Mouse (Mus musculus) retina, embryonic 14.5 days (tissue): ENCODE results near the gene Rgl1.
A peak's percentile ranks its signal among the peaks of the same experiment; 100 is the strongest.

Source experiments
- DNase-seq: peaks from one replicate; pipeline ENCODE4 v3.0.0-alpha.2; 2015; ENCODE audit warnings: low spot score

Gene Rgl1

DNA sequence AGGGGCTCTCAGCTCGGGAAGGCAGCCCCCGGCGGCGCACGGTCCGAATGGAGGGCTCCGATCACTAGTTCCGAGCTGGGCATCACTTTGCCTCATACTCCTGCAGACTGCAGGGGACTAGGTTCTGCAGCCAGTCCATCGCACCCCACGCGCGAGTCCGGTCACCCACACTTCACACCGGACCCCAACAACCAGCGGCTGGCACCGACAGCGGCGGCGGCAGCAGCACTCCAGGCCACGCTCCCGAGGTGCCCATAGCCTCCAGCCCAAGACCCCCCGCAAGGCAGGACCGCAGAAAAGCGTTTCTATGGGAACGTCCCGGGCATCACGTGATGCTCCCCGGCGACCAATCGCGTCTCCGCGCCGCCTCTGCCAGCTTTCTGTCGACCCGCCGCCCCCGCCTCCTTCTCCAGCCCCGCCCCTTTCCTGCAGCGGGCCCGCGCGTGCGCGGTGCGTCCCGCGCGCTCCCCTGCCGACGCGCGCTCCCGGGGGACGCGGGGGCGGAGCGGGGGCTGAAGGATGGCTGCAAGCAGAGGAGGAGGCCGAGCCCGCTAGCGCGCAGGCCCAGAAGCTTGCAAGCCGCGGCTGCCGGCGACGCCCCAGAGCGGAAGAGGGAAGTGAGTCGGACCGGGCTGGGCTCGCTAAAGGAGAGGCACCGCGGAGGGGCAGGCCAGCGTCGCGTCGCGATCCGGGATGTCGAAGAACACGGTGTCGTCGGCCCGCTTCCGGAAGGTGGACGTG, at the start of gene Rgl1, which contains the start of gene Arpc5:
TSS of gene Rgl1 (minus strand) at position 320 of the 741 bp plus-strand sequence.
TSS of gene Arpc5 (plus strand) at position 511 of the 741 bp plus-strand sequence.
- DNase-seq: peak; percentile 96

DNA sequence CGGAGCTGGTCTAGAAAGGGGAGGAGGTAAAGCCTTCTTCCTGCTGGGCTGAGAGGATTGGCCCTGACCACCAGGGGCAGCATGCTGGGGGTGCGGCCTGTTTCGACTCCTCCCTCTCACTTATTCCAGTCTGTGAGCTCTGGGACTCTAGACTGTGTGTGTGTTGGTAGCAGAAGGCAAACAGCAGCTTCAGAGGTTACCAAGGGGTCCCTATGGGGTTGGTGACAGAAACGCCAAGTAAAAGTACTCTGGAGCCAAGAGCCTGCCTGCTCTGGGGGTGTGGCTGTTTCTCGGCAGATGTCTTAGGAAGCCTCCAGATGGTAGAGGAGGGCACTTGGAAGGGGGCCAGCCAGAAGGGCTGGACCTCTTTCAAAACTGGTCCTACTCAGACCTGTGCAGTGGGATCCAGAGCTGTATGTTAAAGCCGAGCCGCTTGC, 49.1 kb upstream of the Rgl1 start:
- DNase-seq: peak; percentile 76

DNA sequence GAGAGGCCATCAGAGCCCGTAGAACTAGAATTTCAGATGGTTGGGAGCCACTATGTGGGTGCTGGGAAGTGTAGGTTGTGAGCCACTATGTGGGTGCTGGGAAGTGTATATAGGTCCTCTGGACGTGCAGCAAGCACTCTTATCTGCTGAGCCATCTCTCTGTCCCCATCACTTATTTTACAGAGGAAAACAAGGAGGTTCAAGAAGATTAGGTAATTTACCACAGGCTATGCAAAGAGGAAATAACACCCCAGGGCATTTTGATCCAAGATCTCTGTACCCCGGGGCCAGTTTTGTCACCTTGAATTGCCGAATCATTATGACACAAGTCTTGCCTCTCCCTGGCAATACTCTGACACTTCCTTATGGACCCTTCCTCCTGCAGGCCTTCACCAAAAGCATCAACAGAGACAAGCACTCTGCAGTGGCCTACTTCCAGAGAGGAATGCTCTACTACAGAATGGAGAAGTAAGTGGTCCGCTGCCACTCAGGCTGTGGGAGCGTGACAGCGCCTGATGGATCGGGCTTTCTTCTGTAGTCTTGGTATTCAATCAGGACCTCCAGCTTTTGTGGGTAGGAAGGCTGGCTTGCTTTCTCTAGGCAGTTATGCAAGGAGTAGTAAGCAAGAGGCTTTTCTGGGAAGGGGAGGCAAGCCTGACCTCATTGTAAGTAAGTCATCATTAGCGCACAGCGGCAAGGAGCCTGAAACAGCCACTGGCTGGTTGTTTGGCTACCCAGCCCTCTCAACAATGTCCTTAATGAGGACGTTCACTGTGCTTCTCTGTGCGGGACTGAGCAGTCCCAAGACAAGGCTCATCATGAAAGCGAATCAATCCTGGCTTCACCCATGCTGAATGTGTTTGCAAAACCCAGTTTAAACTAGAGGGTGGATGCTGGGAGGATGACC, 44.6 kb upstream of the Rgl1 start:
- DNase-seq: peak; percentile 68

DNA sequence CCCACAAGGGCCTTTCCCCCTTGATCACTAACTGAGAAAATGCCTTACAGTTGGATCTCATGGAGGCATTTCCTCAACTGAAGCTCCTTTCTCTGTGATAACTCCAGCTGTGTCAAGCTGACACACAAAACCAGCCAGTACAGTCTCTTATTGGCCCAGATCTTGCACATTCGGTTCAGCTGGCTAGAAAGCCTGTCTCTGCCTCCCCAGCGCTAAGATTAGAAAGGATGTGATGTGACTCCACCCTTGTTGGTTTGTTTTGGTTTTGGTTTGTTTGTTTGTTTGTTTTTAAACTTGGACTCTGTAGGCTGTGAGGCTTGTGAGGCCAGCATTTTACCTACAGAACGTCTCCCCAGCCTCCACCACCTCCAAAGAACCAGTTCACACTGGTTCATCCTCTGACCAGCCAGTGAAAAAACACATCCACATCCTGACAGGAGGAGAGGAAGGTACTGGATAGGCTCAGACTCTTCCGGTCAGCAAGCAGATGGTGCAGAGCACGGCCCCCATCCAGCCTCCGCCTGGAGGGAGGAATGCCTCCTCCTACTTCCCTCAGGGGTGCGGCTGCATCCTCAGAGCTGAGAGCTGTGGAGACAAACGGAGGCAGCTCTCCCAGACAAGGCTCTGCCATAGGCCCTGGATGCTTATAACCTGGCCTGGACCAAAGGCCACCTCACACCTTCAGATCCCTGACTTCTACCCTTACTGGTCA, 43.5 kb upstream of the Rgl1 start:
- peak; percentile 60 for DNase-seq

DNA sequence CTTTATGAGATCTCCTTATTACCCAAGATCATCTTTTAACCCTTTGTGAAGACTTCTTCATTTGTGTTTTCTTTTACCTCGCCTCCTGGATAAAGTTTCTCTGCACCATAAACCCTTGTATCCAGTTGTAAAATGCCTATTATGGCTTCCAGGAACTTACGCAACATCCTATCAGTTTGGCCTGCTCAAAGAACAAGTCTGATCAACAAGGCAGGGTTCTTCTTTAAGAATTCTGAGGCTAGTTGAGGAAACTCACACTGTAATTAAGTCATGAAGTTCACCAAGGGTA, 42.2 kb upstream of the Rgl1 start:
- DNase-seq: no peak

DNA sequence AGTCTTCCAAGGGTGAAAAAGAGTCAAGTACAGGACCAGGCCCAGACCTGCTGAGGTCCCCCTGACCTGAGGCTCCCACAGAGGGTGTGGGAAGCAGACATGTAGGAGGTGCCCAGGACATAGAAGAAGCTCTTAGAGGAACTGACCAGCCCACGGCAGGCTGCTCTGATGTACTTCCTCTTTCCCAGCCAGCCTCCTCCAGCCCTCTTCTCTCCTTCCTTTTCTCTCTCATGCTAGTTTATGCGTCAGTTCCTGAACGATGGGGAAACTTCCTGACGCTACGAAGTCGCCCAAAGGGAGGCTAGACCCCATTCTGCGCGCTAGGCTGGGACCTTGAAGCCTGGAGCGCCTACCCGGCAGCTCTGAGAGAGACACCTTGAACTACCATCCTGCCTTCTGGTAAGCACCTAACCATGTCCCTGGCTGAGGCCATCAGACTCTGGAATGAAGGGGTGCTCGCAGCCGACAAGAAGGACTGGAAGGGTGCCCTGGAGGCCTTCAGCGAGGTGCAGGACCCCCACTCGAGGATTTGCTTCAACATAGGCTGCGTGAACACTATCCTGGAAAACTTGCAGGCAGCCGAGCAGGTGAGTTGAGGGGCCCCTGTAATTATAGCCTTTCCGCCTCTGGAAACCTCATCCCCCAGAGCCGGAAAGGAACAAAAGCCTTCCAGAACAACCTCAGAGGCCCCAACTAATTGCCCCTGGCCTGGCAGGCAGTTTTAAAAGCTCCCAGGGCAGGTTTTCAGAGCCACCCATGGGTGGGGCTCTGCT, 41.7 kb upstream of the Rgl1 start:
- no peak for DNase-seq

DNA sequence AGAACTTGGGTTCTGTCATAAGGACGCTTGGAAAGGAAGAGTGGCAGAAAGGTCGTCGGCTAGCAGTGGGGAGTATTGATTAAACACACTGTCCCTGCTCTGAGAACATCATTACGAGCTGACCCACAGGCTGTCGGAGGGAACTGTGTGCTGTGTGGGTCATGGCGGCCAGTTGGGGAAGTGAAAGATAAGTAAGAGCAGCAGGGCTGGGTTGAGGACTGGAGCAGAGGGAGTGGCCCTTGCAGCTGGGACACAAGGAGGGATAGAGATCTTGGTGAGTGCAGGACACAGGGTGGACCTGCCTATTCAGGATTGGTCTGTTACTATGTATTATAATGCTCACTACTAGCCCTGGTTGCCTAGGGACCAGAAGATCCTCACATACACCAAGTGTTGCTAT, 38.8 kb upstream of the Rgl1 start:
- no peak for DNase-seq

DNA sequence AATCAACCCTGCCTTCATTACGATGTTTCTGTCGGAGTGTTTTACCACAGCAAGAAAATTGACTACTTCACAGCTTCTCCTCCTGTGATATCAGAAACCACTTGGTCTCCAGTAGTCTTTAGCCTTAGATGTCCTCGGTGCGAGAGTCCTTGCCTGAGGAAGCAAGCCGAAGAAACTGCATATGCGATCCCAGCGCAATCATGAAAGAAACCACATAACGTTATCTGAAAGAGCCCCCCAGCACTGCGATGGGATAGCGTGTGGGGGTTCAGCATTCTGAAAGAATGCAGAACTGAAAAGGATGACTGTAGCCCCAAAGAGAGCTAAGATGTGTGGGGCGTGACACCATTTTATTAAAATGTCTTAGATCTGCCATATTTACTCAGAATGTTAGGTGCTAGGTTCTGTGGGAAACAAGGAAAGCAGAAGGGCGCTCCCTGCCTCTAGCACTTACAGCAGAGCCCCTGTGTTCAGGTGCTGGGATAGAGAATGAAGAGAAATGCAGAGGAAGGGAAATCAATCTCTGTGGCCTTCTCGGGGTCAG, 34.6 kb upstream of the Rgl1 start:
- DNase-seq: no peak

DNA sequence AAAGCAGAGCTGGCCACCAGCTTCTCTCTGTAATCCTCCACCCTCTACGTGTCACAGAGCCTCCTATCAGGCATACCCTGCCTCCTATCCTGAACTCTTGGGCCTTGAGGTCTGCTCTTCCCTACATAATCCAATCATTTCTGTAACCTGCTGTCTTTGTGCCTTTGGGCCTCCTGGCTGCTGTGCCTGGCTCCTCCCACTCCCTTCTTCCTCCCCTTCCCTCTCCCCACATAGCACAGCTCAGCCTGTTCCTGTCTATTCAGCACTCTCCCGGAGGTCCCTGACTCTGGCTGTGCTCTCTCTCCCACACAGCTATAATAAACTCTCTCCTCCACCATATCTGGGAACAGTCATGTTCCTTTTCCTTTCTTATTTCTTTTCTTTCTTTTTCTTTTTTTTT, 33.7 kb upstream of the Rgl1 start, which contains the start of gene Ncf2:
TSS of gene Ncf2 (plus strand) at position 298 of the 400 bp plus-strand sequence.
- peak; percentile 80 for DNase-seq

DNA sequence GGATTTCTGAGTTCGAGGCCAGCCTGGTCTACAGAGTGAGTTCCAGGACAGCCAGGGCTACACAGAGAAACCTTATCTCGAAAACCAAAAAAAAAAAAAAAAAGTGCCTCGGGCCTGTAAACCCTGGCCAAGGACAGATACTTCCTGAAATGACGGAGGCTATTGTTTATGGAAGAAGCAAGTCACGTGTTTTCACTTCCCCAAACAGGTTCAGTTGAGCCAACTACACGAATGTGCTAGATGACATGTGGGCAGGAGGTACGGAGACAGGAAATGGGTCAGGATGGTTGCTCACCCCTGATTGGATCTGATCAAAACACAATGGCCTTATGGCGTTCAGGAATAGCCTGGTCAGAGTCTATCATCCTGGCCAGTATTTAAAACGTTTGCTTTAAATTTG, 32.0 kb upstream of the Rgl1 start:
- no peak for DNase-seq

DNA sequence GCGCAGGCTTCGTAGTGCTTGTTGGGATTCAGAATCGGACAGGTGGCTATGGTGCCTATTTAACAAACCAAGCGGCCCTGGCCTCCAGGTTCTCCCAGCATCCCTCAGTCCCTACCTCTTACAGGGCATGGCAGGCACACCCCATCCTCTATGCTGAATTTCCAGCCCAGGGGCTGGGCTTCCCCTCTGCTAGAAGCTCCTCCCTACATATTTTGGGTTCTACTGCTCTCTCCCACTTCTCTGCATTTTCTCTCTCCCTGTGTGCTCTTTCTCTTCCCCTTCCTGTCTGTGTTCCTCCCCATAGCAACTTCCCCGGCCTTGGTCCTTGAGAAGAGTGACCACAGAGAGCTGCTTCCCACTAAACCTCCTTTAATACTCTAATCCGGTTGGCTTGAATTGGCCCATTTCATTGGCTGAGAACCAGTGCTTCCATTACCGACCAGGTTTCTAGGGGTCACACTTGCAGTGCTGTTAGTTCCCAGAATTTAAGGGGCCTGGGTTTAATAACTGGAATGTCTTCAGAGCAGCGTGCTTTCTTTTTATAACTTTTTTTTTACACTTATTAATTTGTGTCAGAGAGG, 30.6 kb upstream of the Rgl1 start:
- DNase-seq: no peak

DNA sequence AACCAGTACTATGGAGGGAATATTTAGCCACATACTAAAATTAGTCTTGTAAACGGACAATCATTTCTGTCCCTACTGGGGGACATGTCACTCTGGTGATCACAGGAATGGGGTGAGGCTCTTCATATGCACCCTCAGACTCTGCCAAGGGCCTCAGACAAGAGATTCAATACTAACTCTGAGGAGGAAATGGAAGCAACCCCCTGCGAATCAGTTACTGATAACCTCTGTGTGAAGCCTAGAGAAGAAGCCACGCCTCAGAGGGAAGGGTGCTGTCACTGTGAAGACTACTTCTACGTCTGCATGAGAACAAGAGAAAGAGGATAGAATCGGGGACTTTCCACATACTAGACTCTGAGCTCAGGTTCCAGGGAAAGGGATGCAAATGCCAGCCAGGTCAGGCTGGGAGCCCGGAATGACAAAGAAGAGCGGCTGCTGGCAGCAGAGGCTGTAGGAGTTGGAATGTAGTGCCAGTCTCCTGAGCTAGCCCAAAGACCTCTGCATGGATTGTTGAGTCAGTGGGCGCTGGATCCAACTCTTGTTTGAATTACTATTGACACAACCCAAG, 29.6 kb upstream of the Rgl1 start:
- no peak for DNase-seq

DNA sequence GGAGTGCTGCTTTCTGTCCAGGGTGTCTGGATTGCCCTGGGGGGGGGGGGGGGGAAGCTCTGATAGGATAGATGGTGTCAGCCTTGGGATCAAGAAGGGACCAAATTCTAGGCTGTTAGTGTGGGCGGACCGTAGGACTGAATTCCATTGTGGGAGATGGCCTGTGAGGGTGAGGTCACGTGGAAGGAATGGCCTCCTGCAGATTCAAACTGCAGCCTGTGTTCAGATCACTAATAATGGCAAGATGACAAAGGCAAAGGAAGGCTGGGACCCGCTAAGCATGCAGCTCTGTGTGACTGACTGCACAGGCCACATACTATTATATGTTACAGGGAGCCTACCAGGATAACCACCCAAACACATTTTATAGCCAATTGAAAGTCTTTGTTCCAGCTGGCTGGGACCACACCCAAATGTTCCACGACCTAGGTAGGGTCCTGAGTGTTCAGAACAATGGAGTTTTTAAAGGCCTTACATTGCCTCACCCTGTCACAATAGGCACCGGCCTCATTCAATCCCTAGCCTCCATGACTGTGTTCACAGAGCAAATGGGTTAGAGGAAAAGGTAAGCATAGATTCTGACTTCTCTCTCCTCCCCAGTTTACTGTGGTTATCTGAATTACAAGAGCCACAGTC, 27.5 kb upstream of the Rgl1 start:
- peak; percentile 82 for DNase-seq

DNA sequence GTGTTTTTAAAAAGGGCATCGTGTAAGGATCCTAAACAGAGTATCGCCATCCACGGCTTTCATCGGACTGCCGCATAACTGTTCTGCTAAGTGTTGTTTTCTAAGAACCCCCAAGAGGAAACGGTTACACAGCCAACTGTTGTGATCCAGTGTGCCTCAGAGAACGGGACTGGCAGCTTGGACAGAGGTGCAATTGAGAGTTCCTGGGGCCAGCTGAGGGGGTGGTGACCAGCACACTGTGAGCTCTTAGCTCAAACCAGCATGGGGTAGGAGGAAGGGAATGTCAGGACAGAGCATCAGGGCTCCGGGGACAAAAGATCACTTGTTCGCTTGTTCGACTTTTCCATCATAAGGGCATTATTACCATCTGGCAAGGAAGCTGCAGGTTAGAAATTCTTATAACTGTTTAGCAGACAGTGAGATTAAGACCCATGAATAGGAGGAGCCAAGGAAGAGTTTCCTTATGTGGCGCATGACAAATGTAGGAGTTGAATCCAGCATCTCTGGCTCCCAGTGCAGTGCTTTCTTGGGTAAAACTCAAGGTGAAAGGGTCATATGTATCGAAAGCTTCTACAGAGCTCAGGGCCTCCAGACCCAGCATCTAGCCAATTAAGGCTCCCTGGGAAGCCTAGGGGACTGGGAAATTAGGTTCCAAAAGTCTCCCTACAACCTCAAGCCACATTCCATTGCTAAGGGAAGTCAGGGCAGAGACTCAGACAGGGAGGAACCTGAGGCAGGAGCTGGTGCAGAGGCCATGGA, 26.8 kb upstream of the Rgl1 start:
- peak; percentile 66 for DNase-seq

DNA sequence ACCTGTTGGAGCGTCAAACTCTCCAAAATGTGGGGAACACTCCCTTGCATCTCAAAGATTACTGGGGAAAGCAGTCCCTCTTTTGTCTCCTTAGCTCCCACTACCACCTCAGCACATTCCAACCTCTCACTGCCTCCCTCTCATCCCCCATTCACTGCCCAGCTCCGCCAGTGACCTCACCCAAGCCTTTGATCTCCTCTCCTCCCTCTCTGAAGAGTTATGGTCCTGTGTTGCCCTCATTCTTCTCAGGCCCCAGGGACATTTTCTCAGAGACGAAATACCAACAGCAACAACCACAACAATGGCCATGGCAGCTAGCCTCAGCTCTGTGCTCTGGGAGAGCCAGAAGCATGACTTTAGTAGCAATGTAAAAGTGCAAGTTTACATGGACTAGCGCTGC, 25.1 kb upstream of the Rgl1 start:
- DNase-seq: no peak

DNA sequence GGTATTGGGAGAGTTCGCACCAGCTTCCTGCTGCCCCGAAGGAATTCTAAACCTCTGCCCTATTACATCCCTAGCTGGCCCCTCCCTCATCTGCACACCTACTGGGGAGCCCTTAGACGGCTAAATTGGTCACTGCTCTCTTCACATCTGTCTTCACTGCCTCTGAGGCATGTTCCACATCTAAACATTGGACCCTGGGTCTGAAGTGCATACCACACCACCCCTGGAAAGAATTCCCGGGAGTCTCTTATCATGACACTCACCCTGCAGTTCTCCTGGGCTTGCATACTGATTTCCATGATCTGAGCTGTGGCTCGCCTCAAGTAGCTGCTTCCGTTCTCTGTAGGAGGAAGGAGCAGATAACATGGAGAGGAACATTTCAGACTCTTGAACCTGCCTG, 24.7 kb upstream of the Rgl1 start:
- no peak for DNase-seq

DNA sequence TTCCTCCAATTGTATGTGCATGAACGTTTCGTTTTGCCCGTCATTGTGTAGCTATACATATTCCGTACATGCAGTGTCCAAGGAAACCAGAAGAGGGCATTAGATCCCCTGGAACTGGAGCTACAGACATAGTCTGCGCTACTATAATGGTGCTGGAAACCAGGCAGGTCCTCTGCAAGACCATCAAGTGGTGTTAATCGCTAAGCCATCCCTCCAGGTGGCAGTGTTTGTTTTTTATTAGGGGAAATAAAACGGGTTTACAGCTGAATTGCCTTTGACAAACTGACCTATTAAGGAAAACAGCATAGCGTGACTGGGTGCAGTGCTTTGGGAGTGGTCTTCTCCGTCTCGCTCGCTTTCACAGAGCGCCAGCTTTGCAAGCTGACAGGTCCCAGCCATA, 24.1 kb upstream of the Rgl1 start:
- DNase-seq: peak; percentile 63

DNA sequence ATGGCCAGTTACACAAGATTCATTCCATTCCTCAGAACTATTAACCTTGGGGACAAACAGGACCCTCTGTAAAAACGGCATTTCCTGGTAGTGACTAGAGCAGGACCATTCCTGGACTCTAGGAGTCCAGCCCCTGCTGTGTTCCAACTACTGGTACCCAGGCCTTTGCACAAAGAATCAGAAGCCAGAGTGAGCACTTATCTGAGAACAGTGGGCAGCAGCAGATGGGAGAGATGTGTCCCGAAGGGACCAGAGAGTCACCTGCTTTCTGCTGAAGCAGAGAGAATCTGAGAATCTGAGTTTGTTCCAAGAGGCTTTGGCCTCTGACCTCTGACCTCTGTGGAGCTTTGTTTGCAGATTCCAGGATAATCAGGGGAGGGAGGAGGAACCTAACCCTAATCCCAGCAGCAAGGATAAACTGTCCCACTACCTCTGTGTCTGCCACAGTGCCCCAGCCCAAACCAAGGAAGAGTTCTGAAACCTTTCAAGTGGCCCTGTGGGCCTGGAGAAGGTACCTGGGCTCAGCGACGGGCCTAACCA, 22.0 kb upstream of the Rgl1 start:
- no peak for DNase-seq

DNA sequence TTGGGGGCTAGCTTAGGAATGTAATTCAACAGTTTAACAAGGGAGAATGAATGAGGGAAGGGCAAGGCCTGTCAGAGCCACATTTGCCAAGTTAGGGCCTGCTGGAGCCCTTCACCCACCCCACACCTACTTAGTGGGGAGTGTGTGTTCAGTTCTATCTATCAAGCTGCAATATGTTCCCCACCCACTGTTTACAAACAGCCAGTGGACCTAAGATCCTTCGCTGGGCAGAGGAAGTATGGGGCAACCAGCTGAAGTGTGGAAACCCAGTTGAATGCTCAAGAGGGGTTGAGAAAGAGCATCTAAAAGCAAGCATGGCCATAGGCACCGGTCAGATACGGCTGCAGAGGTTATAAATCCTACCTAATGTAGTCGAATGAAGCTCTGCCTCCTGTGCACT, 20.8 kb upstream of the Rgl1 start:
- DNase-seq: no peak
